Mouse (Mus musculus): Measurements from ENCODE around the gene Borcs6. TPM values are rescaled to one million over a fixed set of nuclear protein-coding genes. Genes with fewer than 3 reads are reported as not detected.

Borcs6 gene
- total and polyA plus RNA-seq, 3 experiments, result 21.3 to 38.9 (median 26.4) TPM

- peak; percentile 87 for DNase-seq
Observed at GRCm38 (mm10) chr11:69102403-69102725, 42.8 kb downstream of the Borcs6 start.

- no peak for DNase-seq
Observed at GRCm38 (mm10) chr11:69103121-69103520, 43.6 kb downstream of the Borcs6 start.

- DNase-seq, result no peak
Observed at GRCm38 (mm10) chr11:69103531-69104435, 44.3 kb downstream of the Borcs6 start.

- DNase-seq, result no peak
Observed at GRCm38 (mm10) chr11:69104487-69104886, 45.0 kb downstream of the Borcs6 start.

- DNase-seq, result no peak
Observed at GRCm38 (mm10) chr11:69105227-69105626, 45.7 kb downstream of the Borcs6 start.

GRCm38 (mm10) chr11:69105796-69106195 is 46.3 kb downstream of the Borcs6 start:
- DNase-seq, result no peak

- no peak for DNase-seq
Observed at GRCm38 (mm10) chr11:69106299-69106698, 46.8 kb downstream of the Borcs6 start.

GRCm38 (mm10) chr11:69106842-69107241 is 47.3 kb downstream of the Borcs6 start:
- no peak for DNase-seq

- DNase-seq, result no peak
Observed at GRCm38 (mm10) chr11:69107676-69108075, 48.2 kb downstream of the Borcs6 start.

GRCm38 (mm10) chr11:69108223-69108622 is 48.7 kb downstream of the Borcs6 start:
- DNase-seq, result no peak

GRCm38 (mm10) chr11:69109032-69109900 is 49.7 kb downstream of the Borcs6 start:
- DNase-seq, result no peak

GRCm38 (mm10) chr11:69110319-69111046 is 51.0 kb downstream of the Borcs6 start:
- peak; percentile 93 for DNase-seq

Other genes with a start within 250 kb of the Borcs6 start
- gene Ndel1, start 187.9 kb upstream of the Borcs6 start, total RNA-seq (2021), result 10 to 100 TPM; 60.6 to 98.0 TPM
- 156 and 186 TPM in 2 replicates for gene Ndel1, start 187.9 kb upstream of the Borcs6 start, polyA plus RNA-seq (2012; rRNA removed)
- under 1 TPM in 1 of 2 experiments, not detected in 1; 0.09 TPM for gene Rnf222, start 171.2 kb upstream of the Borcs6 start, total RNA-seq (2021)
- gene Rnf222, start 171.2 kb upstream of the Borcs6 start, polyA plus RNA-seq (2012; rRNA removed), result 0.23 and 0.39 TPM in 2 replicates
- gene Rpl26, start 158.1 kb upstream of the Borcs6 start, total RNA-seq (2021), result 1,000 to 10,000 TPM; 1,114 to 1,327 TPM
- gene Rpl26, start 158.1 kb upstream of the Borcs6 start, polyA plus RNA-seq (2012; rRNA removed), result 146 and 179 TPM in 2 replicates
- gene Odf4, start 132.6 kb upstream of the Borcs6 start, total RNA-seq (2021), result not detected
- gene Odf4, start 132.6 kb upstream of the Borcs6 start, polyA plus RNA-seq (2012; rRNA removed), result not detected in 2 replicates
- 10 to 100 TPM; 15.2 to 21.6 TPM for gene Arhgef15, start 102.2 kb upstream of the Borcs6 start, total RNA-seq (2021)
- gene Arhgef15, start 102.2 kb upstream of the Borcs6 start, polyA plus RNA-seq (2012; rRNA removed), result 133 and 183 TPM in 2 replicates
- gene Slc25a35, start 91.6 kb upstream of the Borcs6 start, total RNA-seq (2021), result 10 to 100 TPM; 40.4 to 45.9 TPM
- 61.3 and 78.3 TPM in 2 replicates for gene Slc25a35, start 91.6 kb upstream of the Borcs6 start, polyA plus RNA-seq (2012; rRNA removed)
- gene Rangrf, start 84.5 kb upstream of the Borcs6 start, total RNA-seq (2021), result 10 to 100 TPM; 13.5 to 31.2 TPM
- 16.9 and 17.8 TPM in 2 replicates for gene Rangrf, start 84.5 kb upstream of the Borcs6 start, polyA plus RNA-seq (2012; rRNA removed)
- gene Pfas, start 51.3 kb upstream of the Borcs6 start, total RNA-seq (2021), result 10 to 100 TPM; 23.7 to 28.6 TPM
- 14.5 and 16.7 TPM in 2 replicates for gene Pfas, start 51.3 kb upstream of the Borcs6 start, polyA plus RNA-seq (2012; rRNA removed)
- gene Ctc1, start 43.8 kb upstream of the Borcs6 start, total RNA-seq (2021), result 10 to 100 TPM; 21.8 to 26.6 TPM
- gene Ctc1, start 43.8 kb upstream of the Borcs6 start, polyA plus RNA-seq (2012; rRNA removed), result 37.8 and 39.7 TPM in 2 replicates
- 1 to 10 TPM; 1.7 to 2.8 TPM for gene Aurkb, start 14.1 kb upstream of the Borcs6 start, total RNA-seq (2021)
- gene Aurkb, start 14.1 kb upstream of the Borcs6 start, polyA plus RNA-seq (2012; rRNA removed), result 10.8 and 11.2 TPM in 2 replicates
- gene Tmem107, start 11.1 kb downstream of the Borcs6 start, total RNA-seq (2021), result 10 to 100 TPM in 1 of 2 experiments, 1 to 10 TPM in 1; 9.5 to 16.9 TPM
- 46.6 and 49.1 TPM in 2 replicates for gene Tmem107, start 11.1 kb downstream of the Borcs6 start, polyA plus RNA-seq (2012; rRNA removed)
- gene Vamp2, start 28.8 kb downstream of the Borcs6 start, total RNA-seq (2021), result 100 to 1,000 TPM; 104 to 130 TPM
- gene Vamp2, start 28.8 kb downstream of the Borcs6 start, polyA plus RNA-seq (2012; rRNA removed), result 425 and 479 TPM in 2 replicates
- gene Per1, start 35.5 kb downstream of the Borcs6 start, total RNA-seq (2021), result 10 to 100 TPM; 55.0 to 75.9 TPM
- gene Per1, start 35.5 kb downstream of the Borcs6 start, polyA plus RNA-seq (2012; rRNA removed), result 41.3 and 76.1 TPM in 2 replicates
- gene Hes7, start 60.7 kb downstream of the Borcs6 start, total RNA-seq (2021), result not detected
- gene Hes7, start 60.7 kb downstream of the Borcs6 start, polyA plus RNA-seq (2012; rRNA removed), result 1.3 and 1.6 TPM in 2 replicates
- gene 9130213A22Rik, start 62.9 kb downstream of the Borcs6 start, total RNA-seq (2021), result under 1 TPM; 0.59 to 0.78 TPM
- gene 9130213A22Rik, start 62.9 kb downstream of the Borcs6 start, polyA plus RNA-seq (2012; rRNA removed), result 2.3 and 3.0 TPM in 2 replicates
- 1 to 10 TPM in 1 of 2 experiments, under 1 TPM in 1; 0.79 to 1.0 TPM for gene Aloxe3, start 66.2 kb downstream of the Borcs6 start, total RNA-seq (2021)
- 1.4 and 2.5 TPM in 2 replicates for gene Aloxe3, start 66.2 kb downstream of the Borcs6 start, polyA plus RNA-seq (2012; rRNA removed)
- gene Alox12b, start 97.3 kb downstream of the Borcs6 start, total RNA-seq (2021), result not detected
- gene Alox12b, start 97.3 kb downstream of the Borcs6 start, polyA plus RNA-seq (2012; rRNA removed), result not detected in 2 replicates
- gene Alox8, start 138.1 kb downstream of the Borcs6 start, total RNA-seq (2021), result not detected
- not detected in 2 replicates for gene Alox8, start 138.1 kb downstream of the Borcs6 start, polyA plus RNA-seq (2012; rRNA removed)
- not detected for gene Gucy2e, start 177.3 kb downstream of the Borcs6 start, total RNA-seq (2021)
- gene Gucy2e, start 177.3 kb downstream of the Borcs6 start, polyA plus RNA-seq (2012; rRNA removed), result not detected in 2 replicates

Measured in adrenal gland, adult 2 months (tissue).